Mouse (Mus musculus): ENCODE measurements around the gene Ptcd2.

The Ptcd2 gene

GRCm38 (mm10) chr13:99304365-99304764 lies 40.1 kb downstream of the Ptcd2 start:
- no peak for DNase-seq (ENCODE audit: low spot score)

- no peak for DNase-seq (ENCODE audit: low spot score)
Measured at GRCm38 (mm10) chr13:99303846-99304245, 40.7 kb downstream of the Ptcd2 start.

GRCm38 (mm10) chr13:99299921-99300320 lies 44.6 kb downstream of the Ptcd2 start:
- DNase-seq (ENCODE audit: low spot score), result no peak

GRCm38 (mm10) chr13:99294176-99294575 lies 50.3 kb downstream of the Ptcd2 start:
- no peak for DNase-seq (ENCODE audit: low spot score)

GRCm38 (mm10) chr13:99290766-99291165 lies 53.7 kb downstream of the Ptcd2 start:
- DNase-seq (ENCODE audit: low spot score), result no peak

GRCm38 (mm10) chr13:99287786-99288185 lies 56.7 kb downstream of the Ptcd2 start:
- no peak for DNase-seq (ENCODE audit: low spot score)

GRCm38 (mm10) chr13:99287207-99287606 lies 57.3 kb downstream of the Ptcd2 start:
- no peak for DNase-seq (ENCODE audit: low spot score)

- DNase-seq (ENCODE audit: low spot score), result no peak
Measured at GRCm38 (mm10) chr13:99285241-99285640, 59.3 kb downstream of the Ptcd2 start.

- no peak for DNase-seq (ENCODE audit: low spot score)
Measured at GRCm38 (mm10) chr13:99284400-99285160, 59.9 kb downstream of the Ptcd2 start.

- DNase-seq (ENCODE audit: low spot score), result no peak
Measured at GRCm38 (mm10) chr13:99283916-99284315, 60.6 kb downstream of the Ptcd2 start.

GRCm38 (mm10) chr13:99282961-99283360 lies 61.5 kb downstream of the Ptcd2 start:
- no peak for DNase-seq (ENCODE audit: low spot score)

- DNase-seq (ENCODE audit: low spot score), result no peak
Measured at GRCm38 (mm10) chr13:99279351-99279750, 65.2 kb downstream of the Ptcd2 start.

- no peak for DNase-seq (ENCODE audit: low spot score)
Measured at GRCm38 (mm10) chr13:99278511-99278910, 66.0 kb downstream of the Ptcd2 start.

GRCm38 (mm10) chr13:99277521-99277920 lies 67.0 kb downstream of the Ptcd2 start:
- DNase-seq (ENCODE audit: low spot score), result no peak

GRCm38 (mm10) chr13:99272046-99272445 lies 72.5 kb downstream of the Ptcd2 start:
- no peak for DNase-seq (ENCODE audit: low spot score)
